Mouse (Mus musculus) liver, postnatal 0 days (tissue): ENCODE measurements around the gene Fam20b. TPM values are rescaled to one million over a fixed set of nuclear protein-coding genes. Genes with fewer than 3 reads are reported as not detected.

Experiments used
- ATAC-seq: fragments of 200-750 bp; cut with Nextera tagmentation; 2 replicates; pipeline ENCODE4 v1.8.0; 2017; ENCODE audit warnings: mild to moderate bottlenecking, moderate library complexity
- DNase-seq: peaks from one replicate; pipeline ENCODE4 v3.0.0-alpha.2; 2016
- H3K27ac ChIP-seq: fragments of 300-500 bp; sonication (generic); 2 replicates; pipeline ENCODE4 v1.5.1; 2014; ENCODE audit warnings: antibody characterized with exemption, moderate library complexity, mild to moderate bottlenecking, low read depth
- H3K27me3 ChIP-seq: fragments of 300-500 bp; sonication (generic); 2 replicates; pipeline ENCODE4 v1.6.1; 2014; ENCODE audit warnings: low read length, control low read depth, mixed read lengths; ENCODE audit not compliant: insufficient read depth
- H3K36me3 ChIP-seq: fragments of 300-500 bp; sonication (generic); replicated peaks from 2 replicates; pipeline ENCODE4 v1.6.1; 2014; ENCODE audit warnings: mild to moderate bottlenecking, control low read depth, low read length, moderate library complexity, mixed read lengths; ENCODE audit not compliant: insufficient read depth
- H3K4me1 ChIP-seq: fragments of 300-500 bp; sonication (generic); 2 replicates; pipeline ENCODE4 v1.6.1; 2014; ENCODE audit warnings: antibody characterized with exemption, mild to moderate bottlenecking, control low read depth; ENCODE audit not compliant: insufficient read depth
- H3K4me2 ChIP-seq: fragments of 300-500 bp; sonication (generic); 2 replicates; pipeline ENCODE4 v1.6.1; 2014; ENCODE audit warnings: low read depth, mild to moderate bottlenecking, low read length, moderate library complexity, mixed read lengths
- H3K4me3 ChIP-seq: fragments of 300-500 bp; sonication (generic); 2 replicates; pipeline ENCODE4 v1.5.1; 2014; ENCODE audit warnings: low read depth, low read length
- H3K9ac ChIP-seq: fragments of 300-500 bp; sonication (generic); replicated peaks from 2 replicates; pipeline ENCODE4 v1.6.1; 2014; ENCODE audit warnings: mild to moderate bottlenecking, moderate library complexity
- H3K9me3 ChIP-seq: fragments of 300-500 bp; sonication (generic); 2 replicates; pipeline ENCODE4 v1.6.1; 2016; ENCODE audit warnings: mild to moderate bottlenecking, control low read depth, low read length, mixed read lengths
- CTCF ChIP-seq: sonication (generic); IDR thresholded peaks from 2 replicates; pipeline ENCODE4 v1.5.1; 2016; ENCODE audit warnings: antibody characterized with exemption, low read depth
- EP300 ChIP-seq: IDR thresholded peaks from 2 replicates; pipeline ENCODE4 v1.6.1; 2016; ENCODE audit warnings: antibody characterized with exemption, low read depth, mild to moderate bottlenecking
- WGBS: fragments of 180-500 bp; shearing (Covaris S2); extraction: QIAGEN DNeasy Blood & Tissue Kit; methylation state at CpG from one replicate; pipeline ENCODE4 v1.1.7; 2014; ENCODE audit not compliant: insufficient replicate concordance; 5-methylcytosine and 5-hydroxymethylcytosine counted together
- polyA plus RNA-seq: library from polyadenylated mRNA; unstranded; fragments of >200 nt; fragmentation: Nextera tagmentation; extraction: Ambion mirVana; gene quantifications from 2 replicates; pipeline ENCODE4 v1.2.1, GENCODE M21; 2015

Fam20b gene
- polyA plus RNA-seq, 1 experiment from 2014 or later = 6.0 TPM

DNA sequence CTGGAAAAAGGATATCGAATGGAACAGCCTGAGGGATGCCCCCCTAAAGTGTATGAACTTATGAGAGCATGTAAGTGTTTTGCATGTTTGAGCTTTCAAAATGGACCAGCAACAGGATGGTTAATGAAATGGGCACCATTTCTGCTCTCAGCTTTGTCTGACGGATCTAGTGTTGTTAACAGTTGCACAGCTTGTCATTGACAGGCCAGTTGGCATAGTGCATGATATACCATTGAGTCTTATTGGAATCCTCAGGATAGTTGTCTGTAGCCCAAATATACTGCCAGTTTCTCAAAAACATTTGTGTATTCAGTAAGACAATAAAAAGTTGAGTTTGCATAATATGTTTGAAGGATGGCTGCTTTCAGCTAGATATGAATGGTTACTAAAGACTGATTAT, 83.7 kb downstream of the Fam20b start:
- 77% methylated on average over 2 of the region's 2 CpGs for WGBS

GRCm38 (mm10) chr1:156633095-156633494, 85.8 kb downstream of the Fam20b start:
- no peak overlapping the region for H3K27ac ChIP-seq
- no peak overlapping the region for H3K4me2 ChIP-seq
- ATAC-seq (no peak; the same call in 1 of the 2 replicates), DNase-seq (no peak)
- 74% methylated on average over 10 of the region's 10 CpGs for WGBS
- no peak overlapping the region for H3K9ac ChIP-seq
- no peaks in the 10 kb centered on the region for H3K4me1 ChIP-seq
- no peak for TF ChIP-seq EP300
- peak; percentile 66 for TF ChIP-seq CTCF
- H3K4me3 ChIP-seq = no peak overlapping the region
- no peaks in the 10 kb centered on the region for H3K9me3 ChIP-seq
- H3K27me3 ChIP-seq = no peaks in the 10 kb centered on the region
- H3K36me3 ChIP-seq = peaks cover 45% of the 10 kb centered on the region

More for the DNA sequence above, 83.7 kb downstream of the Fam20b start:
- DNase-seq (no peak), ATAC-seq (no peak)
- Histone ChIP-seq H3K9ac (no peak overlapping the region), H3K27me3 (no peaks in the 10 kb centered on the region), H3K4me3 (no peak overlapping the region), H3K4me2 (no peak overlapping the region), H3K36me3 (peaks cover 42% of the 10 kb centered on the region), H3K27ac (no peak overlapping the region), H3K9me3 (no peaks in the 10 kb centered on the region), H3K4me1 (no peaks in the 10 kb centered on the region)
- TF ChIP-seq CTCF = no peak
- no peak for TF ChIP-seq EP300

DNA sequence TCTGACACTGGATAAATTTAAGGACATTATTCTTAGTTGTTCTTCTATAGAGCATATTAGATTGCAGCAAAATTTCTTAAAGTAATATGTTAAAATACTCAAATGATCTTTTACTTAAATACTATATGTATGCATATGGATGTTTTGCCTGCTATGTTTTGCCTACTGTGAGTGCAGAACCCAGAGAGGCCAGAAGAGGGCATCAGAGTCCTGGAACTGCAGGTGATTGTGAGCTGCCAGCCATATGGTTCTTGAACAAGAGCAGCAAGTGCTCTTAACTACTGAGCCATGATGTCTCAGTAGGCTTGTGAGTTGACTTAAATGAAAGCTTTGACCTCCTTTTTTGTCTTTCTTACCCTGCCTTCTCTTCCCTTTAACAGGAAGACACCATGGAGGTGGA, 87.9 kb downstream of the Fam20b start:
- H3K9me3 ChIP-seq = no peaks in the 10 kb centered on the region
- no peak overlapping the region for H3K4me2 ChIP-seq
- H3K36me3 ChIP-seq = peaks cover 37% of the 10 kb centered on the region
- H3K27me3 ChIP-seq = no peaks in the 10 kb centered on the region
- H3K4me1 ChIP-seq = no peaks in the 10 kb centered on the region
- no peak for TF ChIP-seq EP300
- TF ChIP-seq CTCF = peak; percentile 57
- H3K27ac ChIP-seq = no peak overlapping the region
- no peak overlapping the region for H3K4me3 ChIP-seq
- no peak overlapping the region for H3K9ac ChIP-seq
- peak; percentile 51 for DNase-seq
- no peak for ATAC-seq

DNA sequence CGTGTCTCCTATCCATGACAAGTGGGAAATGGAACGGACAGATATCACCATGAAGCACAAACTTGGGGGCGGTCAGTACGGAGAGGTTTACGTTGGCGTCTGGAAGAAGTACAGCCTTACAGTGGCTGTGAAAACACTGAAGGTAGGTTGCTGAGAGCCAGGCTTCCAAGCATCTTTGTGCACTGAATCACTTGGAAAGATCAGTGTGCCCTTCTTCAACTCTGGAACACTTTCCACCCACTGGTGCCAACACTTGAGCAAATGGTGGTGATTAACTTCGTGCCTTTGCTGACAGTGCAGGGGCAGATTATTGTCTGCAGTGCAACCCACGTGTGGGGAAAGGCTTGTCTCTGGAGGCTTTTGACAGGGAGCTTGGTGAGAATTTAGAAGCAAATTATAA, 88.9 kb downstream of the Fam20b start:
- ATAC-seq (no peak), DNase-seq (no peak)
- H3K9me3 ChIP-seq = no peaks in the 10 kb centered on the region
- no peak overlapping the region for H3K4me3 ChIP-seq
- TF ChIP-seq EP300 = no peak
- no peak for TF ChIP-seq CTCF
- H3K4me1 ChIP-seq = no peaks in the 10 kb centered on the region
- no peak overlapping the region for H3K4me2 ChIP-seq
- no peak overlapping the region for H3K9ac ChIP-seq
- no peak overlapping the region for H3K27ac ChIP-seq
- no peaks in the 10 kb centered on the region for H3K27me3 ChIP-seq
- H3K36me3 ChIP-seq = peaks cover 39% of the 10 kb centered on the region
- 89% methylated on average over 8 of the region's 8 CpGs for WGBS

Other genes starting within 250 kb of the Fam20b start
- 42.5 and 43.9 TPM in 2 replicates for gene Soat1, start 244.8 kb downstream of the Fam20b start, polyA plus RNA-seq
- gene Gm10031, start 195.1 kb downstream of the Fam20b start, polyA plus RNA-seq = 0.14 and 0.29 TPM in 2 replicates
- gene Abl2, start 160.3 kb downstream of the Fam20b start, polyA plus RNA-seq = 0.88 and 0.89 TPM in 2 replicates
- 12.4 and 19.4 TPM in 2 replicates for gene Tor3a, start 44.7 kb downstream of the Fam20b start, polyA plus RNA-seq
- 0.09 and 0.19 TPM in 2 replicates for gene Angptl1, start 119.5 kb upstream of the Fam20b start, polyA plus RNA-seq
- 25.6 and 26.4 TPM in 2 replicates for gene Ralgps2, start 220.5 kb upstream of the Fam20b start, polyA plus RNA-seq